ENCODE assay signal across 8 mouse cellular contexts in genomic region chr7:125471991-125472741, GRCm38 (mm10). TPM values are rescaled to one million over a fixed set of nuclear protein-coding genes. Genes with fewer than 3 reads are reported as not detected.
DNase-seq lines count a peak whose midpoint lies in the region; ATAC-seq lines count a peak whose summit lies in the region.

No protein-coding gene starts in this region.

- peak overlapping the region; percentile 27 for H3K27ac ChIP-seq in hindbrain, embryonic 15.5 days (replicated peaks)

- H3K36me3 ChIP-seq in hindbrain, embryonic 15.5 days = peaks cover 17% of the 10 kb centered on the region

- 31% methylated on average over 13 of the region's 13 CpGs for WGBS in hindbrain, embryonic 15.5 days

- H3K9me3 ChIP-seq in hindbrain, embryonic 15.5 days = no peaks in the 10 kb centered on the region

- no peaks in the 10 kb centered on the region for H3K27me3 ChIP-seq in hindbrain, embryonic 15.5 days

- peaks cover 18% of the 10 kb centered on the region for H3K4me1 ChIP-seq in hindbrain, embryonic 15.5 days (replicated peaks)

- no peak overlapping the region for H3K4me3 ChIP-seq in hindbrain, embryonic 15.5 days

- ATAC-seq in hindbrain, embryonic 15.5 days (ENCODE audit: low FRiP score, low read depth) = peak; percentile 71

- H3K9ac ChIP-seq in hindbrain, embryonic 15.5 days = no peak overlapping the region

- DNase-seq in R1 (ENCODE audit: low read depth, low spot score) = peak; percentile 71
- peak; percentile 83 to 88 for DNase-seq in cerebellum, postnatal 25 days
- DNase-seq in frontal cortex, postnatal 36 days (ENCODE audit: low spot score in 2 of 2) = peak; percentile 71 to 82
- peak; percentile 49 for DNase-seq in left cerebral cortex, adult 11 months (ENCODE audit: low spot score)
- DNase-seq in lung, postnatal 4 days = peak; percentile 84 to 88
- peak; percentile 56 for DNase-seq in retina, postnatal 7 days (ENCODE audit: low read depth, low spot score)
- DNase-seq in urinary bladder, adult 18-20 months (ENCODE audit: low spot score in 2 of 2) = peak; percentile 23 to 52

- no peak overlapping the region for H3K4me2 ChIP-seq in hindbrain, embryonic 15.5 days

RNA-seq across cellular contexts. Expression of gene Nsmce1, which starts 19.2 kb away (rescaled TPM):
- 89.2 and 99.4 TPM in 2 replicates for polyA plus RNA-seq in hindbrain, embryonic 15.5 days (2015; fragmentation: Nextera tagmentation; extraction: Ambion mirVana)

RNA-seq across cellular contexts. Expression of gene Kdm8, which starts 27.7 kb away (rescaled TPM):
- 5.1 and 5.4 TPM in 2 replicates for polyA plus RNA-seq in hindbrain, embryonic 15.5 days (2015; fragmentation: Nextera tagmentation; extraction: Ambion mirVana)
